ENCODE assay signal across 38 mouse cellular contexts in genomic region chr8:86603174-86603573, GRCm38 (mm10). TPM values are rescaled to one million over a fixed set of nuclear protein-coding genes. Genes with fewer than 3 reads are reported as not detected.
"Had no signal": no experiment of that assay in that cellular context is flagged by ENCODE, and none has a peak within 500 bp of the region (broad histone marks: within the 10 kb centered on the region; RNA-seq: fewer than 3 reads in every experiment).

No protein-coding gene starts in this region.

- ATAC-seq: hindbrain, embryonic 16.5 days; hindbrain, postnatal 0 days; inflammation-experienced regulatory T-cells, adult 6 months; intestine, embryonic 15.5 days; intestine, embryonic 16.5 days; intestine, postnatal 0 days had no signal

- H3K9ac ChIP-seq: heart, embryonic 12.5 days; heart, embryonic 13.5 days; heart, embryonic 15.5 days; hindbrain, embryonic 12.5 days; hindbrain, embryonic 13.5 days; hindbrain, embryonic 14.5 days; hindbrain, embryonic 15.5 days; intestine, embryonic 15.5 days; kidney, embryonic 15.5 days had no signal

- H3K27me3 ChIP-seq: heart, embryonic 12.5 days; heart, embryonic 13.5 days; heart, embryonic 15.5 days; hindbrain, embryonic 12.5 days; hindbrain, embryonic 13.5 days; hindbrain, embryonic 15.5 days; intestine, embryonic 15.5 days; kidney, embryonic 15.5 days had no signal

- H3K27ac ChIP-seq: heart, embryonic 10.5 days; heart, embryonic 13.5 days; heart, embryonic 15.5 days; hindbrain, embryonic 10.5 days; hindbrain, embryonic 12.5 days; hindbrain, embryonic 13.5 days; hindbrain, embryonic 14.5 days; hindbrain, embryonic 15.5 days; hindbrain, postnatal 0 days; intestine, embryonic 15.5 days; kidney, embryonic 15.5 days; kidney, postnatal 0 days; layer of hippocampus, adult 2 months; left cerebral cortex, adult 2 months had no signal

- H3K4me1 ChIP-seq: heart, embryonic 12.5 days; heart, embryonic 13.5 days; heart, embryonic 15.5 days; hindbrain, embryonic 12.5 days; hindbrain, embryonic 13.5 days; hindbrain, embryonic 15.5 days; intestine, embryonic 15.5 days; kidney, embryonic 15.5 days had no signal

- H3K4me3 ChIP-seq: heart, embryonic 10.5 days; heart, embryonic 12.5 days; heart, embryonic 13.5 days; heart, embryonic 15.5 days; hindbrain, embryonic 10.5 days; hindbrain, embryonic 12.5 days; hindbrain, embryonic 13.5 days; hindbrain, embryonic 15.5 days; intestine, embryonic 15.5 days; kidney, embryonic 15.5 days; layer of hippocampus, adult 2 months; left cerebral cortex, adult 2 months had no signal

- H3K4me2 ChIP-seq: heart, embryonic 11.5 days; heart, embryonic 12.5 days; heart, embryonic 13.5 days; heart, embryonic 15.5 days; hindbrain, embryonic 12.5 days; hindbrain, embryonic 13.5 days; hindbrain, embryonic 14.5 days; hindbrain, embryonic 15.5 days; intestine, embryonic 15.5 days; kidney, embryonic 15.5 days had no signal

- DNase-seq: heart, postnatal 10 days; heart, postnatal 14 days; heart, postnatal 36 days; heart, postnatal 4 days; kidney, adult 11 months; kidney, adult 18-20 months; kidney, adult 8-10 months; kidney, adult 9 months; kidney, postnatal 10 days; kidney, postnatal 14 days; kidney, postnatal 4 days; layer of hippocampus, adult 9-11 months; layer of hippocampus, postnatal 36 days had no signal

- H3K9me3 ChIP-seq: heart, embryonic 10.5 days; heart, embryonic 12.5 days; heart, embryonic 13.5 days; heart, embryonic 15.5 days; hindbrain, embryonic 10.5 days; hindbrain, embryonic 12.5 days; hindbrain, embryonic 13.5 days; hindbrain, embryonic 15.5 days; intestine, embryonic 15.5 days; kidney, embryonic 15.5 days had no signal

- H3K36me3 ChIP-seq: heart, embryonic 10.5 days; heart, embryonic 12.5 days; heart, embryonic 13.5 days; heart, embryonic 15.5 days; hindbrain, embryonic 10.5 days; hindbrain, embryonic 12.5 days; hindbrain, embryonic 13.5 days; hindbrain, embryonic 15.5 days; intestine, embryonic 15.5 days; kidney, embryonic 15.5 days had no signal

RNA-seq across cellular contexts. Expression of gene Abcc12, which starts 22.7 kb away (rescaled TPM):
- total RNA-seq: heart, postnatal 25 days; heart, postnatal 36 days; hematopoietic stem cell, adult 5-6 weeks had no signal
- polyA plus RNA-seq: heart, embryonic 10.5 days; heart, embryonic 11.5 days; heart, embryonic 12.5 days; heart, embryonic 13.5 days; heart, embryonic 14.5 days; heart, postnatal 0 days; hindbrain, embryonic 11.5 days; inflammation-experienced regulatory T-cells, adult 6 months; intestine, postnatal 0 days had no signal
